Mouse (Mus musculus): ENCODE measurements around the gene Prps1l3. TPM values are rescaled to one million over a fixed set of nuclear protein-coding genes. Genes with fewer than 3 reads are reported as not detected.
"Not testable (repeated sequence)": the region's sequence is repeated elsewhere in the genome, so short reads cannot be mapped to it uniquely, and the experiment has no call there.

Gene Prps1l3
- polyA plus RNA-seq, 1 experiment from 2014 or later, result 31.0 TPM

GRCm38 (mm10) chr12:57198269-57198668, 31.9 kb upstream of the Prps1l3 start:
- DNase-seq (ENCODE audit: low spot score) (no peak), ATAC-seq (ENCODE audit: low FRiP score) (no peak)

GRCm38 (mm10) chr12:57199427-57199826, 30.8 kb upstream of the Prps1l3 start:
- no peaks in the 10 kb centered on the region for H3K36me3 ChIP-seq (replicated peaks; ENCODE audit: control insufficient read depth, insufficient read depth)
- no peak for DNase-seq (ENCODE audit: low spot score)
- H3K4me3 ChIP-seq (replicated peaks; ENCODE audit: low read length), result no peak overlapping the region
- peaks cover 23% of the 10 kb centered on the region for H3K27me3 ChIP-seq (ENCODE audit: control insufficient read depth, insufficient read depth, low read length)
- ATAC-seq (ENCODE audit: low FRiP score), result no peak
- no peaks in the 10 kb centered on the region for H3K9me3 ChIP-seq (ENCODE audit: control insufficient read depth, low read length)
- 0 out of 2 replicates have a peak, but pooled peaks cover 7% of the 10 kb centered on the region for H3K4me1 ChIP-seq (replicated peaks; ENCODE audit: control insufficient read depth, insufficient read depth, low read length)
- H3K27ac ChIP-seq, result no peak overlapping the region
- no peak overlapping the region for H3K4me2 ChIP-seq (replicated peaks)
- WGBS, result 99% methylated on average over 2 of the region's 2 CpGs
- no peak overlapping the region for H3K9ac ChIP-seq

More at GRCm38 (mm10) chr12:57198269-57198668, 31.9 kb upstream of the Prps1l3 start:
- no peak overlapping the region for H3K9ac ChIP-seq
- H3K9me3 ChIP-seq (ENCODE audit: control insufficient read depth, low read length), result no peaks in the 10 kb centered on the region
- no peak overlapping the region for H3K4me3 ChIP-seq (replicated peaks; ENCODE audit: low read length)
- H3K27ac ChIP-seq, result no peak overlapping the region
- no peak overlapping the region for H3K4me2 ChIP-seq (replicated peaks)
- H3K36me3 ChIP-seq (replicated peaks; ENCODE audit: control insufficient read depth, insufficient read depth), result no peaks in the 10 kb centered on the region
- H3K27me3 ChIP-seq (ENCODE audit: control insufficient read depth, insufficient read depth, low read length), result peaks cover 23% of the 10 kb centered on the region
- 0 out of 2 replicates have a peak, but pooled peaks cover 7% of the 10 kb centered on the region for H3K4me1 ChIP-seq (replicated peaks; ENCODE audit: control insufficient read depth, insufficient read depth, low read length)

- H3K27ac ChIP-seq, result no peak overlapping the region
- 95% methylated on average over 3 of the region's 3 CpGs for WGBS
- H3K4me1 ChIP-seq (replicated peaks; ENCODE audit: control insufficient read depth, insufficient read depth, low read length), result 0 out of 2 replicates have a peak, but pooled peaks cover 4% of the 10 kb centered on the region
- no peak overlapping the region for H3K4me2 ChIP-seq (replicated peaks)
- ATAC-seq (ENCODE audit: low FRiP score) (no peak), DNase-seq (ENCODE audit: low spot score) (no peak)
- no peaks in the 10 kb centered on the region for H3K9me3 ChIP-seq (ENCODE audit: control insufficient read depth, low read length)
- H3K9ac ChIP-seq, result no peak overlapping the region
- peaks cover 15% of the 10 kb centered on the region for H3K27me3 ChIP-seq (ENCODE audit: control insufficient read depth, insufficient read depth, low read length)
- no peaks in the 10 kb centered on the region for H3K36me3 ChIP-seq (replicated peaks; ENCODE audit: control insufficient read depth, insufficient read depth)
- H3K4me3 ChIP-seq (replicated peaks; ENCODE audit: low read length), result no peak overlapping the region
Measured at GRCm38 (mm10) chr12:57201901-57202300, 28.3 kb upstream of the Prps1l3 start.

- Histone ChIP-seq H3K9ac (no peak overlapping the region), H3K4me2 (replicated peaks) (no peak overlapping the region), H3K4me1 (replicated peaks; ENCODE audit: control insufficient read depth, insufficient read depth, low read length) (no peaks in the 10 kb centered on the region), H3K27ac (no peak overlapping the region), H3K4me3 (replicated peaks; ENCODE audit: low read length) (no peak overlapping the region), H3K36me3 (replicated peaks; ENCODE audit: control insufficient read depth, insufficient read depth) (no peaks in the 10 kb centered on the region), H3K9me3 (ENCODE audit: control insufficient read depth, low read length) (no peaks in the 10 kb centered on the region), H3K27me3 (ENCODE audit: control insufficient read depth, insufficient read depth, low read length) (no peaks in the 10 kb centered on the region)
- ATAC-seq (ENCODE audit: low FRiP score) (no peak), DNase-seq (ENCODE audit: low spot score) (no peak)
- 87% methylated on average over 4 of the region's 4 CpGs for WGBS
Measured at GRCm38 (mm10) chr12:57204276-57204851, 25.8 kb upstream of the Prps1l3 start.

- no peaks in the 10 kb centered on the region for H3K27me3 ChIP-seq (ENCODE audit: control insufficient read depth, insufficient read depth, low read length)
- no peak overlapping the region; the same call in 1 of the 2 replicates for H3K27ac ChIP-seq
- peak overlapping the region; percentile 63 for H3K9ac ChIP-seq
- H3K9me3 ChIP-seq (ENCODE audit: control insufficient read depth, low read length), result no peaks in the 10 kb centered on the region
- no peaks in the 10 kb centered on the region for H3K36me3 ChIP-seq (replicated peaks; ENCODE audit: control insufficient read depth, insufficient read depth)
- 0 out of 2 replicates have a peak, but pooled peaks cover 4% of the 10 kb centered on the region for H3K4me1 ChIP-seq (replicated peaks; ENCODE audit: control insufficient read depth, insufficient read depth, low read length)
- ATAC-seq (ENCODE audit: low FRiP score) (peak; percentile 87; the same call in 1 of the 2 replicates), DNase-seq (ENCODE audit: low spot score) (peak; percentile 50)
- H3K4me3 ChIP-seq (replicated peaks; ENCODE audit: low read length), result peak overlapping the region; percentile 42
- peak overlapping the region; percentile 74 for H3K4me2 ChIP-seq (replicated peaks)
- 11% methylated on average over 30 of the region's 30 CpGs for WGBS
Measured at GRCm38 (mm10) chr12:57211353-57212311, 18.6 kb upstream of the Prps1l3 start.

- not testable (repeated sequence) for H3K27ac ChIP-seq; DNase-seq (ENCODE audit: low spot score); H3K27me3 ChIP-seq (ENCODE audit: control insufficient read depth, insufficient read depth, low read length); H3K9me3 ChIP-seq (ENCODE audit: control insufficient read depth, low read length); H3K4me3 ChIP-seq (replicated peaks; ENCODE audit: low read length); H3K4me1 ChIP-seq (replicated peaks; ENCODE audit: control insufficient read depth, insufficient read depth, low read length); H3K36me3 ChIP-seq (replicated peaks; ENCODE audit: control insufficient read depth, insufficient read depth); H3K9ac ChIP-seq
- ATAC-seq (ENCODE audit: low FRiP score), result peak; percentile 22; the same call in 1 of the 2 replicates
- WGBS, result 76% methylated on average over 5 of the region's 5 CpGs
- H3K4me2 ChIP-seq (replicated peaks), result peak overlapping the region; percentile 74
Measured at GRCm38 (mm10) chr12:57212463-57212862, 17.7 kb upstream of the Prps1l3 start.

- no peak overlapping the region for H3K4me3 ChIP-seq (replicated peaks; ENCODE audit: low read length)
- H3K9ac ChIP-seq, result no peak overlapping the region
- WGBS, result 86% methylated on average over 9 of the region's 9 CpGs
- H3K27me3 ChIP-seq (ENCODE audit: control insufficient read depth, insufficient read depth, low read length), result no peaks in the 10 kb centered on the region
- no peaks in the 10 kb centered on the region for H3K36me3 ChIP-seq (replicated peaks; ENCODE audit: control insufficient read depth, insufficient read depth)
- no peaks in the 10 kb centered on the region for H3K9me3 ChIP-seq (ENCODE audit: control insufficient read depth, low read length)
- H3K4me2 ChIP-seq (replicated peaks), result no peak overlapping the region
- DNase-seq (ENCODE audit: low spot score) (no peak), ATAC-seq (ENCODE audit: low FRiP score) (no peak)
- H3K27ac ChIP-seq, result no peak overlapping the region
- peaks cover 5% of the 10 kb centered on the region for H3K4me1 ChIP-seq (replicated peaks; ENCODE audit: control insufficient read depth, insufficient read depth, low read length)
Measured at GRCm38 (mm10) chr12:57226411-57226810, 3.8 kb upstream of the Prps1l3 start.

- Histone ChIP-seq H3K4me1 (replicated peaks; ENCODE audit: control insufficient read depth, insufficient read depth, low read length) (peaks cover 10% of the 10 kb centered on the region), H3K4me3 (replicated peaks; ENCODE audit: low read length) (no peak overlapping the region), H3K27ac (no peak overlapping the region), H3K36me3 (replicated peaks; ENCODE audit: control insufficient read depth, insufficient read depth) (no peaks in the 10 kb centered on the region), H3K27me3 (ENCODE audit: control insufficient read depth, insufficient read depth, low read length) (no peaks in the 10 kb centered on the region), H3K9me3 (ENCODE audit: control insufficient read depth, low read length) (no peaks in the 10 kb centered on the region), H3K4me2 (replicated peaks) (no peak overlapping the region), H3K9ac (no peak overlapping the region)
- WGBS, result 87% methylated on average over 6 of the region's 8 CpGs
- ATAC-seq (ENCODE audit: low FRiP score) (no peak), DNase-seq (ENCODE audit: low spot score) (no peak)
Measured at GRCm38 (mm10) chr12:57227776-57228175, 2.4 kb upstream of the Prps1l3 start.

GRCm38 (mm10) chr12:57229703-57230102, 509 bp upstream of the Prps1l3 start:
- H3K4me2 ChIP-seq (replicated peaks), result peak overlapping the region; percentile 69
- DNase-seq (ENCODE audit: low spot score) (no peak), ATAC-seq (ENCODE audit: low FRiP score) (no peak)
- H3K9ac ChIP-seq, result peak overlapping the region; percentile 53
- no peaks in the 10 kb centered on the region for H3K36me3 ChIP-seq (replicated peaks; ENCODE audit: control insufficient read depth, insufficient read depth)
- peak overlapping the region; percentile 86 for H3K4me3 ChIP-seq (replicated peaks; ENCODE audit: low read length)
- H3K4me1 ChIP-seq (replicated peaks; ENCODE audit: control insufficient read depth, insufficient read depth, low read length), result peaks cover 10% of the 10 kb centered on the region
- H3K9me3 ChIP-seq (ENCODE audit: control insufficient read depth, low read length), result no peaks in the 10 kb centered on the region
- H3K27me3 ChIP-seq (ENCODE audit: control insufficient read depth, insufficient read depth, low read length), result no peaks in the 10 kb centered on the region
- peak overlapping the region; percentile 83 for H3K27ac ChIP-seq
- 41% methylated on average over 4 of the region's 4 CpGs for WGBS
